Mouse (Mus musculus): ENCODE results near the gene Spem2. TPM values are rescaled to one million over a fixed set of nuclear protein-coding genes. Genes with fewer than 3 reads are reported as not detected.

Gene Spem2
- polyA plus RNA-seq, 1 experiment from 2014 or later: not detected

GRCm38 (mm10) chr11:69767625-69767909, 50.7 kb downstream of the Spem2 start:
- ATAC-seq (replicated peaks; ENCODE audit: insufficient number of reproducible peaks, low FRiP score, low TSS enrichment): no peak
- peak overlapping the region; percentile 97 for H3K9ac ChIP-seq (ENCODE audit: low read depth, low read length)
- peak overlapping the region; percentile 93 for H3K4me3 ChIP-seq (ENCODE audit: low read depth, low read length)

GRCm38 (mm10) chr11:69766872-69767624, 51.2 kb downstream of the Spem2 start:
- Histone ChIP-seq H3K27ac (ENCODE audit: low read depth, low read length) (peak overlapping the region; percentile 91), H3K9ac (ENCODE audit: low read depth, low read length) (peak overlapping the region; percentile 97), H3K4me2 (peak overlapping the region; percentile 82), H3K4me3 (ENCODE audit: low read depth, low read length) (peak overlapping the region; percentile 93), H3K27me3 (ENCODE audit: control insufficient read depth, insufficient read depth, low read length) (no peaks in the 10 kb centered on the region), H3K4me1 (ENCODE audit: control insufficient read depth, insufficient read depth, low read length) (peaks cover 12% of the 10 kb centered on the region), H3K36me3 (ENCODE audit: control insufficient read depth, insufficient read depth, low read length) (no peaks in the 10 kb centered on the region), H3K9me3 (replicated peaks; ENCODE audit: control insufficient read depth, low read length) (no peaks in the 10 kb centered on the region)
- no peak for ATAC-seq (replicated peaks; ENCODE audit: insufficient number of reproducible peaks, low FRiP score, low TSS enrichment)
- 49% methylated on average over 13 of the region's 13 CpGs for WGBS (ENCODE audit: insufficient replicate concordance)

More at GRCm38 (mm10) chr11:69767625-69767909, 50.7 kb downstream of the Spem2 start:
- H3K9me3 ChIP-seq (replicated peaks; ENCODE audit: control insufficient read depth, low read length): no peaks in the 10 kb centered on the region
- peak overlapping the region; percentile 82 for H3K4me2 ChIP-seq
- H3K27ac ChIP-seq (ENCODE audit: low read depth, low read length): peak overlapping the region; percentile 71
- no peaks in the 10 kb centered on the region for H3K27me3 ChIP-seq (ENCODE audit: control insufficient read depth, insufficient read depth, low read length)
- H3K36me3 ChIP-seq (ENCODE audit: control insufficient read depth, insufficient read depth, low read length): no peaks in the 10 kb centered on the region
- peaks cover 12% of the 10 kb centered on the region for H3K4me1 ChIP-seq (ENCODE audit: control insufficient read depth, insufficient read depth, low read length)
- WGBS (ENCODE audit: insufficient replicate concordance): 38% methylated on average over 4 of the region's 4 CpGs

Other genes with a start within 250 kb of the Spem2 start
- 20.3 and 22.9 TPM in 2 replicates for gene Wrap53, start 238.2 kb downstream of the Spem2 start, polyA plus RNA-seq (2014; fragmentation: Nextera tagmentation; extraction: Ambion mirVana)
- gene Trp53, start 238.1 kb downstream of the Spem2 start, polyA plus RNA-seq (2014; fragmentation: Nextera tagmentation; extraction: Ambion mirVana): 103 and 107 TPM in 2 replicates
- 31.0 and 36.2 TPM in 2 replicates for gene Atp1b2, start 212.5 kb downstream of the Spem2 start, polyA plus RNA-seq (2014; fragmentation: Nextera tagmentation; extraction: Ambion mirVana)
- gene Shbg, start 200.6 kb downstream of the Spem2 start, polyA plus RNA-seq (2014; fragmentation: Nextera tagmentation; extraction: Ambion mirVana): 1.5 TPM in 1 of 2 replicates, not detected in the other
- 15.2 and 16.4 TPM in 2 replicates for gene Sat2, start 196.4 kb downstream of the Spem2 start, polyA plus RNA-seq (2014; fragmentation: Nextera tagmentation; extraction: Ambion mirVana)
- gene Fxr2, start 185.5 kb downstream of the Spem2 start, polyA plus RNA-seq (2014; fragmentation: Nextera tagmentation; extraction: Ambion mirVana): 21.1 and 29.0 TPM in 2 replicates
- gene Sox15, start 163.2 kb downstream of the Spem2 start, polyA plus RNA-seq (2014; fragmentation: Nextera tagmentation; extraction: Ambion mirVana): not detected in 2 replicates
- gene Mpdu1, start 155.8 kb downstream of the Spem2 start, polyA plus RNA-seq (2014; fragmentation: Nextera tagmentation; extraction: Ambion mirVana): 16.5 and 35.1 TPM in 2 replicates
- gene Cd68, start 152.3 kb downstream of the Spem2 start, polyA plus RNA-seq (2014; fragmentation: Nextera tagmentation; extraction: Ambion mirVana): 4.2 and 4.7 TPM in 2 replicates
- gene Eif4a1, start 146.0 kb downstream of the Spem2 start, polyA plus RNA-seq (2014; fragmentation: Nextera tagmentation; extraction: Ambion mirVana): 530 and 592 TPM in 2 replicates
- gene Senp3, start 136.4 kb downstream of the Spem2 start, polyA plus RNA-seq (2014; fragmentation: Nextera tagmentation; extraction: Ambion mirVana): 70.2 and 81.4 TPM in 2 replicates
- gene Tnfsf13, start 132.7 kb downstream of the Spem2 start, polyA plus RNA-seq (2014; fragmentation: Nextera tagmentation; extraction: Ambion mirVana): 0.24 TPM in 1 of 2 replicates, not detected in the other
- 4.4 TPM in 2 replicates for gene Tnfsf12, start 122.6 kb downstream of the Spem2 start, polyA plus RNA-seq (2014; fragmentation: Nextera tagmentation; extraction: Ambion mirVana)
- 3.0 and 4.2 TPM in 2 replicates for gene Tnfsfm13, start 122.4 kb downstream of the Spem2 start, polyA plus RNA-seq (2014; fragmentation: Nextera tagmentation; extraction: Ambion mirVana)
- 29.0 and 36.7 TPM in 2 replicates for gene Polr2a, start 59.8 kb downstream of the Spem2 start, polyA plus RNA-seq (2014; fragmentation: Nextera tagmentation; extraction: Ambion mirVana)
- 0.10 TPM in 1 of 2 replicates, not detected in the other for gene Slc35g3, start 56.5 kb downstream of the Spem2 start, polyA plus RNA-seq (2014; fragmentation: Nextera tagmentation; extraction: Ambion mirVana)
- 2.1 and 3.1 TPM in 2 replicates for gene Zbtb4, start 52.6 kb downstream of the Spem2 start, polyA plus RNA-seq (2014; fragmentation: Nextera tagmentation; extraction: Ambion mirVana)
- 3.7 and 4.5 TPM in 2 replicates for gene Chrnb1, start 22.5 kb downstream of the Spem2 start, polyA plus RNA-seq (2014; fragmentation: Nextera tagmentation; extraction: Ambion mirVana)
- gene Fgf11, start 16.6 kb downstream of the Spem2 start, polyA plus RNA-seq (2014; fragmentation: Nextera tagmentation; extraction: Ambion mirVana): 1.5 and 2.5 TPM in 2 replicates
- gene Tmem102, start 12.8 kb downstream of the Spem2 start, polyA plus RNA-seq (2014; fragmentation: Nextera tagmentation; extraction: Ambion mirVana): 1.1 and 1.5 TPM in 2 replicates
- not detected in 2 replicates for gene Gm39566, start 3.2 kb downstream of the Spem2 start, polyA plus RNA-seq (2014; fragmentation: Nextera tagmentation; extraction: Ambion mirVana)
- not detected in 2 replicates for gene Spem1, start 3.7 kb upstream of the Spem2 start, polyA plus RNA-seq (2014; fragmentation: Nextera tagmentation; extraction: Ambion mirVana)
- gene Nlgn2, start 19.3 kb upstream of the Spem2 start, polyA plus RNA-seq (2014; fragmentation: Nextera tagmentation; extraction: Ambion mirVana): 3.1 and 3.3 TPM in 2 replicates
- gene Tmem256, start 20.0 kb upstream of the Spem2 start, polyA plus RNA-seq (2014; fragmentation: Nextera tagmentation; extraction: Ambion mirVana): 321 and 331 TPM in 2 replicates
- 65.9 and 75.2 TPM in 2 replicates for gene Plscr3, start 27.9 kb upstream of the Spem2 start, polyA plus RNA-seq (2014; fragmentation: Nextera tagmentation; extraction: Ambion mirVana)
- gene Tnk1, start 40.3 kb upstream of the Spem2 start, polyA plus RNA-seq (2014; fragmentation: Nextera tagmentation; extraction: Ambion mirVana): 0.23 and 0.39 TPM in 2 replicates
- not detected in 2 replicates for gene Tmem95, start 59.6 kb upstream of the Spem2 start, polyA plus RNA-seq (2014; fragmentation: Nextera tagmentation; extraction: Ambion mirVana)
- 3.3 and 3.8 TPM in 2 replicates for gene Kctd11, start 62.9 kb upstream of the Spem2 start, polyA plus RNA-seq (2014; fragmentation: Nextera tagmentation; extraction: Ambion mirVana)
- 7.2 and 8.1 TPM in 2 replicates for gene Acap1, start 77.1 kb upstream of the Spem2 start, polyA plus RNA-seq (2014; fragmentation: Nextera tagmentation; extraction: Ambion mirVana)
- gene 2810408A11Rik, start 82.5 kb upstream of the Spem2 start, polyA plus RNA-seq (2014; fragmentation: Nextera tagmentation; extraction: Ambion mirVana): 5.3 and 5.8 TPM in 2 replicates
- gene Neurl4, start 82.6 kb upstream of the Spem2 start, polyA plus RNA-seq (2014; fragmentation: Nextera tagmentation; extraction: Ambion mirVana): 9.3 and 10.8 TPM in 2 replicates
- gene Gps2, start 95.4 kb upstream of the Spem2 start, polyA plus RNA-seq (2014; fragmentation: Nextera tagmentation; extraction: Ambion mirVana): 53.2 and 62.2 TPM in 2 replicates
- 1,428 and 1,516 TPM in 2 replicates for gene Eif5a, start 103.5 kb upstream of the Spem2 start, polyA plus RNA-seq (2014; fragmentation: Nextera tagmentation; extraction: Ambion mirVana)
- 1.5 and 4.3 TPM in 2 replicates for gene Ybx2, start 117.3 kb upstream of the Spem2 start, polyA plus RNA-seq (2014; fragmentation: Nextera tagmentation; extraction: Ambion mirVana)
- 22.0 and 22.8 TPM in 2 replicates for gene Slc2a4, start 129.7 kb upstream of the Spem2 start, polyA plus RNA-seq (2014; fragmentation: Nextera tagmentation; extraction: Ambion mirVana)
- 2.4 and 3.0 TPM in 2 replicates for gene Cldn7, start 146.3 kb upstream of the Spem2 start, polyA plus RNA-seq (2014; fragmentation: Nextera tagmentation; extraction: Ambion mirVana)
- 20.3 and 22.2 TPM in 2 replicates for gene Ctdnep1, start 162.7 kb upstream of the Spem2 start, polyA plus RNA-seq (2014; fragmentation: Nextera tagmentation; extraction: Ambion mirVana)
- 120 and 130 TPM in 2 replicates for gene Elp5, start 164.1 kb upstream of the Spem2 start, polyA plus RNA-seq (2014; fragmentation: Nextera tagmentation; extraction: Ambion mirVana)
- gene Gabarap, start 172.7 kb upstream of the Spem2 start, polyA plus RNA-seq (2014; fragmentation: Nextera tagmentation; extraction: Ambion mirVana): 481 and 489 TPM in 2 replicates
- 27.3 and 29.9 TPM in 2 replicates for gene Phf23, start 177.3 kb upstream of the Spem2 start, polyA plus RNA-seq (2014; fragmentation: Nextera tagmentation; extraction: Ambion mirVana)
- 18.6 and 18.9 TPM in 2 replicates for gene Dvl2, start 182.1 kb upstream of the Spem2 start, polyA plus RNA-seq (2014; fragmentation: Nextera tagmentation; extraction: Ambion mirVana)
- 94.1 and 111 TPM in 2 replicates for gene Acadvl, start 196.9 kb upstream of the Spem2 start, polyA plus RNA-seq (2014; fragmentation: Nextera tagmentation; extraction: Ambion mirVana)
- 10.2 and 10.4 TPM in 2 replicates for gene Dlg4, start 198.5 kb upstream of the Spem2 start, polyA plus RNA-seq (2014; fragmentation: Nextera tagmentation; extraction: Ambion mirVana)
- 0.13 TPM in 1 of 2 replicates, not detected in the other for gene Asgr1, start 235.6 kb upstream of the Spem2 start, polyA plus RNA-seq (2014; fragmentation: Nextera tagmentation; extraction: Ambion mirVana)

Data from heart, embryonic 11.5 days (tissue).